Mouse (Mus musculus) heart, embryonic 11.5 days (tissue): ENCODE measurements around the gene Rbks. TPM values are rescaled to one million over a fixed set of nuclear protein-coding genes. Genes with fewer than 3 reads are reported as not detected.

ENCODE experiments used
- ATAC-seq: fragments of 200-750 bp; cut with Nextera tagmentation; replicated peaks from 2 replicates; pipeline ENCODE4 v1.8.0; 2017; ENCODE audit warnings: moderate library complexity; ENCODE audit not compliant: insufficient number of reproducible peaks, low FRiP score, low TSS enrichment
- H3K27ac ChIP-seq: fragments of 300-500 bp; sonication (generic); 2 replicates; pipeline ENCODE4 v1.5.1; 2014; ENCODE audit warnings: mild to moderate bottlenecking, low read depth, low read length
- H3K27me3 ChIP-seq: fragments of 300-500 bp; sonication (generic); 2 replicates; pipeline ENCODE4 v1.6.1; 2014; ENCODE audit warnings: mild to moderate bottlenecking, low read length, mixed read lengths; ENCODE audit not compliant: control insufficient read depth, insufficient read depth
- H3K36me3 ChIP-seq: fragments of 300-500 bp; sonication (generic); 2 replicates; pipeline ENCODE4 v1.6.1; 2014; ENCODE audit warnings: mild to moderate bottlenecking, low read length, moderate library complexity, mixed read lengths; ENCODE audit not compliant: control insufficient read depth, insufficient read depth
- H3K4me1 ChIP-seq: fragments of 300-500 bp; sonication (generic); 2 replicates; pipeline ENCODE4 v1.6.1; 2014; ENCODE audit warnings: low read length; ENCODE audit not compliant: control insufficient read depth, insufficient read depth
- H3K4me2 ChIP-seq: fragments of 300-500 bp; sonication (generic); 2 replicates; pipeline ENCODE4 v1.6.1; 2014; ENCODE audit warnings: mild to moderate bottlenecking, moderate library complexity
- H3K4me3 ChIP-seq: fragments of 300-500 bp; sonication (generic); 2 replicates; pipeline ENCODE4 v1.5.1; 2014; ENCODE audit warnings: low read depth, low read length
- H3K9ac ChIP-seq: fragments of 300-500 bp; sonication (generic); 2 replicates; pipeline ENCODE4 v1.6.1; 2014; ENCODE audit warnings: mild to moderate bottlenecking, low read depth, low read length, moderate library complexity
- H3K9me3 ChIP-seq: fragments of 300-500 bp; sonication (generic); replicated peaks from 2 replicates; pipeline ENCODE4 v1.6.1; 2016; ENCODE audit warnings: low read length; ENCODE audit not compliant: control insufficient read depth
- WGBS: fragments of 180-500 bp; shearing (Covaris S2); extraction: QIAGEN DNeasy Blood & Tissue Kit; methylation state at CpG from one replicate; pipeline ENCODE4 v1.1.7; 2014; ENCODE audit not compliant: insufficient replicate concordance; 5-methylcytosine and 5-hydroxymethylcytosine counted together
- polyA plus RNA-seq: library from polyadenylated mRNA; unstranded; fragments of >200 nt; fragmentation: Nextera tagmentation; extraction: Ambion mirVana; gene quantifications from 2 replicates; pipeline ENCODE4 v1.2.1, GENCODE M21; 2014

Rbks gene
- polyA plus RNA-seq, 1 experiment from 2014 or later: 7.7 TPM

- H3K9me3 ChIP-seq: no peaks in the 10 kb centered on the region
- no peak overlapping the region for H3K9ac ChIP-seq
- 57% methylated on average over 5 of the region's 5 CpGs for WGBS
- H3K27ac ChIP-seq: no peak overlapping the region
- no peak overlapping the region for H3K4me3 ChIP-seq
- no peaks in the 10 kb centered on the region for H3K36me3 ChIP-seq
- H3K4me2 ChIP-seq: no peak overlapping the region
- H3K4me1 ChIP-seq: peaks cover 6% of the 10 kb centered on the region; the same call in 1 of the 2 replicates
- ATAC-seq: no peak
- H3K27me3 ChIP-seq: no peaks in the 10 kb centered on the region
Measured at GRCm38 (mm10) chr5:31669984-31670383, 27.4 kb downstream of the Rbks start.

GRCm38 (mm10) chr5:31668325-31668968 lies 29.0 kb downstream of the Rbks start:
- no peak overlapping the region for H3K4me3 ChIP-seq
- peaks cover 6% of the 10 kb centered on the region; the same call in 1 of the 2 replicates for H3K4me1 ChIP-seq
- H3K4me2 ChIP-seq: no peak overlapping the region
- ATAC-seq: no peak
- no peaks in the 10 kb centered on the region for H3K27me3 ChIP-seq
- 78% methylated on average over 13 of the region's 13 CpGs for WGBS
- no peak overlapping the region for H3K27ac ChIP-seq
- H3K9ac ChIP-seq: no peak overlapping the region
- H3K36me3 ChIP-seq: no peaks in the 10 kb centered on the region
- no peaks in the 10 kb centered on the region for H3K9me3 ChIP-seq

- peaks cover 6% of the 10 kb centered on the region; the same call in 1 of the 2 replicates for H3K4me1 ChIP-seq
- H3K4me2 ChIP-seq: no peak overlapping the region
- no peak overlapping the region for H3K9ac ChIP-seq
- ATAC-seq: no peak
- H3K36me3 ChIP-seq: no peaks in the 10 kb centered on the region
- H3K9me3 ChIP-seq: no peaks in the 10 kb centered on the region
- WGBS: 40% methylated on average over 1 of the region's 1 CpGs
- no peak overlapping the region for H3K4me3 ChIP-seq
- H3K27me3 ChIP-seq: no peaks in the 10 kb centered on the region
- no peak overlapping the region for H3K27ac ChIP-seq
Measured at GRCm38 (mm10) chr5:31666176-31666575, 31.3 kb downstream of the Rbks start.

GRCm38 (mm10) chr5:31655688-31656190 lies 41.7 kb downstream of the Rbks start:
- H3K27ac ChIP-seq: no peak overlapping the region
- no peaks in the 10 kb centered on the region for H3K4me1 ChIP-seq
- no peak for ATAC-seq
- H3K4me3 ChIP-seq: no peak overlapping the region
- no peak overlapping the region for H3K4me2 ChIP-seq
- H3K36me3 ChIP-seq: no peaks in the 10 kb centered on the region
- no peaks in the 10 kb centered on the region for H3K9me3 ChIP-seq
- no peak overlapping the region for H3K9ac ChIP-seq
- WGBS: 78% methylated on average over 1 of the region's 1 CpGs
- no peaks in the 10 kb centered on the region for H3K27me3 ChIP-seq

- Histone ChIP-seq H3K4me3 (no peak overlapping the region), H3K4me1 (no peaks in the 10 kb centered on the region), H3K36me3 (no peaks in the 10 kb centered on the region), H3K4me2 (no peak overlapping the region), H3K27me3 (no peaks in the 10 kb centered on the region), H3K9ac (no peak overlapping the region), H3K9me3 (no peaks in the 10 kb centered on the region), H3K27ac (no peak overlapping the region)
- WGBS: 90% methylated on average over 2 of the region's 2 CpGs
- ATAC-seq: no peak
Measured at GRCm38 (mm10) chr5:31650518-31651288, 46.7 kb downstream of the Rbks start.

- peaks cover 9% of the 10 kb centered on the region; the same call in 1 of the 2 replicates for H3K4me1 ChIP-seq
- H3K27ac ChIP-seq: no peak overlapping the region
- no peaks in the 10 kb centered on the region for H3K9me3 ChIP-seq
- no peak for ATAC-seq
- WGBS: 68% methylated on average over 2 of the region's 2 CpGs
- no peaks in the 10 kb centered on the region for H3K36me3 ChIP-seq
- H3K27me3 ChIP-seq: no peaks in the 10 kb centered on the region
- no peak overlapping the region for H3K4me3 ChIP-seq
- no peak overlapping the region for H3K4me2 ChIP-seq
- H3K9ac ChIP-seq: no peak overlapping the region
Measured at GRCm38 (mm10) chr5:31647327-31647726, 50.1 kb downstream of the Rbks start.

GRCm38 (mm10) chr5:31646574-31646973 lies 50.9 kb downstream of the Rbks start:
- 82% methylated on average over 6 of the region's 6 CpGs for WGBS
- ATAC-seq: no peak
- Histone ChIP-seq H3K9ac (no peak overlapping the region), H3K9me3 (no peaks in the 10 kb centered on the region), H3K27me3 (no peaks in the 10 kb centered on the region), H3K36me3 (no peaks in the 10 kb centered on the region), H3K4me3 (no peak overlapping the region), H3K27ac (no peak overlapping the region), H3K4me2 (no peak overlapping the region), H3K4me1 (peaks cover 9% of the 10 kb centered on the region; the same call in 1 of the 2 replicates)

- no peaks in the 10 kb centered on the region for H3K9me3 ChIP-seq
- no peaks in the 10 kb centered on the region for H3K27me3 ChIP-seq
- no peak overlapping the region for H3K4me2 ChIP-seq
- no peak overlapping the region for H3K27ac ChIP-seq
- peaks cover 9% of the 10 kb centered on the region; the same call in 1 of the 2 replicates for H3K4me1 ChIP-seq
- H3K4me3 ChIP-seq: no peak overlapping the region
- 88% methylated on average over 6 of the region's 6 CpGs for WGBS
- no peak overlapping the region for H3K9ac ChIP-seq
- no peaks in the 10 kb centered on the region for H3K36me3 ChIP-seq
- no peak for ATAC-seq
Measured at GRCm38 (mm10) chr5:31645798-31646197, 51.6 kb downstream of the Rbks start.
